Mouse (Mus musculus) monocyte, adult 59 days (primary cell): ENCODE measurements around the gene Gm9922. TPM values are rescaled to one million over a fixed set of nuclear protein-coding genes. Genes with fewer than 3 reads are reported as not detected.

Experiments
- total RNA-seq, 2 experiments: library from RNA; stranded (reverse); gene quantifications; one replicate each; pipeline ENCODE4 v1.2.4; 2023

The Gm9922 gene
- not detected for total RNA-seq

DNA sequence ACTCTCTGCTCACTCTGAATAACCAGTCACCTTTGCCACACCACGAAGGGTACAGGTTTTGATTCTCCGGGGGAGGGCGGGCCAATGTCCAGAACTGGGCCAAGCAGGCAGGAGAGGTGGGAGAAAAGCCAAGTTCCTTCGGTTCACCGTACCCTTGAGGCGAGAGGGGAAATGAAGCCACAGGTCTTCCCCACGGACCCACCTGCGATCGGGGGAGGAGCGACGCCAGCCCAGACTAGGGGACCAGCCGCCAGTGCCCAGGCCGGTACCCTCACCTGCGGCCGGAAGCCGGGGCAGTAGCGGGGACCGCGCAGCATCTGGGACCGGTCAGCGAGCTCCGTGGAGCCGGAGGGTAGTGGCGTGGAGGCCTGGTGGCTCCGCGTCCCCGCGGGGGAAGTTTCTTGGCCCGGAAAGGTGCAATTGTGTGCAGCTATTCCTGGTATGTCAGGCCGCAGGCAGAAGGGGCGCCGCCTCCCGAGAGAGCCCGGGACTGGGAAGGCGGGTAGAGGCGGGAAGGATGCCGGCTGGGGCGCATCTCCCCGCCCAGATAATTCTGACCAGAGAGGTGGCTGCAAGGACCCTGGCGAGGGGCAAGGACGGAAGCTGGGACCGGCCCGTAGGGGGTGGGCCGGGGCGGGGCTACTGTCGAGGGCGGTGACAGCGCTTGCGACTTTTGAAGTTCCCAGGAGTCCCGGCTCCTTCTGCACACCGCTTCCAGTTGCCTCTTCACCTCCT, at the start of gene Gm9922, which contains the start of gene Lmo7:
Gm9922 (minus strand) TSS at position 578 of the 735 bp plus-strand sequence.
Lmo7 (plus strand) TSS at position 721 of the 735 bp plus-strand sequence.

Other genes with a start within 250 kb of the Gm9922 start
- 10 to 100 TPM; 16.1 to 21.8 TPM for gene Tbc1d4, start 120.6 kb downstream of the Gm9922 start, total RNA-seq
- gene Commd6, start 89.1 kb downstream of the Gm9922 start, total RNA-seq: 10 to 100 TPM; 48.0 to 49.3 TPM
- gene Uchl3, start 75.8 kb downstream of the Gm9922 start, total RNA-seq: 10 to 100 TPM in 1 of 2 experiments, 1 to 10 TPM in 1; 8.6 to 11.2 TPM
- gene Lmo7, start 143 bp upstream of the Gm9922 start, total RNA-seq: under 1 TPM; 0.18 to 0.42 TPM